Mouse (Mus musculus) kidney, adult 2 months (tissue): ENCODE measurements around the gene Fam24b. TPM values are rescaled to one million over a fixed set of nuclear protein-coding genes. Genes with fewer than 3 reads are reported as not detected.

Source experiments
- DNase-seq: peaks from one replicate; pipeline ENCODE4 v3.0.0; 2021
- H3K27ac ChIP-seq: fragments of 200-500 bp; 2 replicates; pipeline ENCODE4 v1.5.1; 2012; ENCODE audit warnings: low read depth, low read length, control low read depth, inconsistent platforms; ENCODE audit not compliant: insufficient read depth
- H3K27me3 ChIP-seq: fragments of 200-500 bp; replicated peaks from 2 replicates; pipeline ENCODE4 v1.6.1; 2012; ENCODE audit warnings: mild to moderate bottlenecking, moderate library complexity, low read length, inconsistent platforms; ENCODE audit not compliant: control insufficient read depth, insufficient read depth
- H3K36me3 ChIP-seq: fragments of 200-500 bp; 2 replicates; pipeline ENCODE4 v1.6.1; 2012; ENCODE audit warnings: mild to moderate bottlenecking, moderate library complexity, low read length, inconsistent platforms; ENCODE audit not compliant: control insufficient read depth, insufficient read depth
- H3K4me1 ChIP-seq: fragments of 200-500 bp; 2 replicates; pipeline ENCODE4 v1.6.1; 2011; ENCODE audit warnings: low read length; ENCODE audit not compliant: control insufficient read depth, insufficient read depth
- H3K4me3 ChIP-seq: fragments of 200-500 bp; 2 replicates; pipeline ENCODE4 v1.5.1; 2011; ENCODE audit warnings: mild to moderate bottlenecking, low read depth, low read length, control low read depth; ENCODE audit not compliant: insufficient read depth
- CTCF ChIP-seq: fragments of 200-500 bp; conservative IDR thresholded peaks from 2 replicates; pipeline ENCODE4 v1.5.1; 2011; ENCODE audit warnings: low read depth, mild to moderate bottlenecking, control low read depth, low read length, moderate library complexity, mixed read lengths; ENCODE audit not compliant: insufficient read depth, insufficient read length
- POLR2A ChIP-seq: fragments of 200-500 bp; IDR thresholded peaks from one replicate; pipeline ENCODE4 v1.6.1; 2011; ENCODE audit warnings: low read depth, low read length, control low read depth
- WGBS: fragments of 180-500 bp; shearing (Covaris S2); methylation state at CpG from one replicate; pipeline ENCODE4 v1.1.7; 2018; 5-methylcytosine and 5-hydroxymethylcytosine counted together
- polyA plus RNA-seq: library from polyadenylated mRNA; depleted of rRNA; stranded (reverse); fragments of >200 nt; gene quantifications from 2 replicates; pipeline ENCODE4 v1.2.3, GENCODE M21; 2012; rRNA removed

The Fam24b gene
- polyA plus RNA-seq, 1 experiment = not detected

DNA sequence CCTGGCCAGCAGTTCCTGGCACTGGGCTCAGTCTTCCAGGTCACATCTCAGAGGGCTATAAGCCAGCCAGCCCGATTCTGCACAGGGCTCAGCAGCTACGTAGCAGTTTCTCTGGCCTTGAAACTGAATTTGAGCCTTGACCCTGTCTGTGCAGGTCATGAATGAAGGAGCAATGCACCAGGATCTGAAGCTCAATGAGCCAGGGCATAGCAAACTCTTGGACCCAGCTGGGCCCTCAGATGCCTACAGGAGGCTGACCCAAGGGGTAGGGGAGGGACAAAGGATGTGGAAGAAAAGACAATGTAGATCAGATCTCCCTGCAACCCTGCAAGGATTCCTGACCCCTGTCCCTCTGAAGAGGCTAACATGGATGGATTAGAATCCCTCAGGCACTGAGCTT, 7.1 kb downstream of the Fam24b start, which contains the start of gene Cuzd1:
Gene Cuzd1, minus strand, starts transcription at position 101 of the 400 bp plus-strand sequence.
- no peak for DNase-seq
- Histone ChIP-seq H3K27ac (no peak within 1 kb of the TSS), H3K4me3 (no peak within 1 kb of the TSS), H3K36me3 (no peaks in the 10 kb centered on the region), H3K4me1 (no peaks in the 10 kb centered on the region), H3K27me3 (no peaks in the 10 kb centered on the region)
- WGBS = 50% methylated on average over 2 of the region's 2 CpGs
- TF ChIP-seq CTCF = no peak
- no peak for TF ChIP-seq POLR2A

DNA sequence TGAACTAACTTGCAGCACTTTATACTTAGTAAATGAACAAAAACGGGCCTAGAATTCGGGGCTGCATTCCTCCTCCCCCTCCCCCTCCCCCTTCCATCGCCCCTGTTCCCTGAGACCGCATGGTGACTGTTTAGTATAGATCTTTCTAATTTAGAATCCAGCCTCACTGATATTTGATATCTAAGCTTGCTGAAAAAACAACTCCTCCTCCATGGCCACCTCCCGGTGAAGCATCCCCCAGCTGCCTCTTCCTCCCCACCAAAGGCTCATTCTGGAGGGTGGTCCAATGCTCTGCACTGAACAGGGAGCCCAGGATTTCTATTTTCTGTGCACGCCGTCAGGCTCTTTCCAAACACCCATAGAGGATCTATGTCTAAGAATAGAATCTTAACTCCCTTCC, 11.0 kb downstream of the Fam24b start:
- DNase-seq = no peak
- no peaks in the 10 kb centered on the region for H3K36me3 ChIP-seq
- 30% methylated on average over 6 of the region's 7 CpGs for WGBS
- no peak overlapping the region for H3K27ac ChIP-seq
- TF ChIP-seq CTCF (no peak), POLR2A (no peak)
- H3K4me1 ChIP-seq = no peaks in the 10 kb centered on the region
- H3K27me3 ChIP-seq = no peaks in the 10 kb centered on the region; the same call in 1 of the 2 replicates
- no peak overlapping the region for H3K4me3 ChIP-seq

DNA sequence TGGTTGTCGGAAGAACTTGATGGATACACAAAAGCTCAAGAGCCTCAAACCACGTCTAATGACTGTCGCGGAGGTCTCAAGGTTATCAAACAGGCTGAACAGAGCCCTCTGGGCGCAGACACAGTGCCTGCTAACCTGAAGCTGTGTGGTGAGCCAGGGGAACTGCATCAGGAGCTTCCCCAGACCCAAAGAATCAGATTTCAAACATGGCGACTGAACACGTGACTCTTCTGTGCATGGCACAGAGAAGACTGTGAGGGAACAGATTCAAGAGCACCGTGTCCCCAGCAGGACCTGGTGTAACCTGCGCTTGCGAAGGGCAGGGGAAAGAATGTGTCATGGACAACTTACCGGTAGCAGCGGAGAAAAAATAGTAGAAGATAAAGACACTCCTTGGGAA, 11.7 kb downstream of the Fam24b start:
- DNase-seq = no peak
- Histone ChIP-seq H3K27me3 (no peaks in the 10 kb centered on the region; the same call in 1 of the 2 replicates), H3K4me1 (no peaks in the 10 kb centered on the region), H3K36me3 (no peaks in the 10 kb centered on the region), H3K27ac (no peak overlapping the region), H3K4me3 (no peak overlapping the region)
- no peak for TF ChIP-seq CTCF
- TF ChIP-seq POLR2A = no peak
- 77% methylated on average over 12 of the region's 12 CpGs for WGBS

DNA sequence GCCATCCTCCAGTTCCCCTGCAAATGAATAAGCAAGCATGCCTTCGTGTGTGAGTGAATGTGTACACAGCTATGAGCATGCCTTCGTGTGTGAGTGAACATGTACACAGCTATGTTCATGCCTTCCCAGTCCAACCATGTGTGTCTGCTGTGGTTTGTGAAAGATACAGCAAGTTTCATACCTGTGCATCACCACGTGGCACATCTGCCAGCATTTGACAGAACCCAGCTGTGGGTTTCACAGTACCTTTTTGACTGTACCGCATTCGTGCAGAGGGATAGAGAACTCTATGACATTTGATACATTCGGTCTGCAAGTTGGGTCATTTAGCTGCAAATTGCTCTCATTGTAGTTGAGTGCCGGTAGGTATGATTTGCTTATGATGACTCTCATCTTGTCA, 14.8 kb downstream of the Fam24b start:
- Histone ChIP-seq H3K27ac (no peak overlapping the region), H3K36me3 (no peaks in the 10 kb centered on the region), H3K27me3 (no peaks in the 10 kb centered on the region; the same call in 1 of the 2 replicates), H3K4me3 (no peak overlapping the region), H3K4me1 (no peaks in the 10 kb centered on the region)
- DNase-seq = no peak
- TF ChIP-seq CTCF (no peak), POLR2A (no peak)
- WGBS = 57% methylated on average over 7 of the region's 7 CpGs

DNA sequence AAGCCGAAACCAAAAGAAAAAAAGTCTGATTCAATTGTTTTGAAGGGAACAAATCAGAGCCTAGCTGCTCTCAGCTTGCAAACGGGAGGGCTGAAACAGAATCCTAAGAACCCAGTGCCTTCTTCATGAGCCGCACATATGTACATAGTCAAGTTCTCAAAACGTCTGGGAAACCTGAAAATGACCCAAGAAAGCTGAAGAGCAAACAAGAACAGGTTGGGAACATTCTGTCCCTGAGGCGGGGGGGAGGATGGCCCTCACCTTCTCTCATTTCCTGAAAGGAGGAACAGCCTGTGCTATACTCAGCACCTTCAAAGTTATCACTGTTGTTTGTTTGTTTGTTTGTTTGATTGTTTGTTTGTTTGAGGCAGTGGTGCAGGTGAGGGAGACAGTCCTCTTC, 22.6 kb downstream of the Fam24b start:
- H3K27ac ChIP-seq = no peak overlapping the region
- 66% methylated on average over 5 of the region's 5 CpGs for WGBS
- TF ChIP-seq CTCF (no peak), POLR2A (no peak)
- no peaks in the 10 kb centered on the region for H3K27me3 ChIP-seq
- no peak for DNase-seq
- no peak overlapping the region for H3K4me3 ChIP-seq
- no peaks in the 10 kb centered on the region for H3K4me1 ChIP-seq
- no peaks in the 10 kb centered on the region for H3K36me3 ChIP-seq

DNA sequence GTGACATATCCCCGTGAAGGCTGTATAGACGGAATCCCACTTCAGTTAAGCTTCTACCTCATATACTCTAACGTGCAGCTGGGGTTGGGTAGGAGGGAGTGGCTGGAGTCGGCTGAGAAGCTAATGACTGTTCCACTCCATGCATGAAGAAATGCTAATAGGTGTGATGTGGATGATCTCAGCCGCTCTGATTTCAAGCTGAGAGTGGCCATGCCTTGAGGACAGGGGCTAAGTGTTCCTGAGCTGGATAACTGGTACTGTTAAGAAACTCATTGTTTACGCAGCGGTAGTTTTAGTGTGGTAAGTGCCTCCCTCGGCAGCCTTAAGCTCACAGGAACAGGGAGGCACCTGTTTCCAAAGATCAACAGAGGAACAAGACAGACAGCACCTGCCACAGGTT, 26.0 kb downstream of the Fam24b start:
- H3K36me3 ChIP-seq = no peaks in the 10 kb centered on the region
- no peak for DNase-seq
- H3K4me1 ChIP-seq = no peaks in the 10 kb centered on the region
- 48% methylated on average over 8 of the region's 8 CpGs for WGBS
- no peak overlapping the region for H3K4me3 ChIP-seq
- no peak overlapping the region for H3K27ac ChIP-seq
- no peaks in the 10 kb centered on the region for H3K27me3 ChIP-seq
- TF ChIP-seq POLR2A (no peak), CTCF (no peak)

DNA sequence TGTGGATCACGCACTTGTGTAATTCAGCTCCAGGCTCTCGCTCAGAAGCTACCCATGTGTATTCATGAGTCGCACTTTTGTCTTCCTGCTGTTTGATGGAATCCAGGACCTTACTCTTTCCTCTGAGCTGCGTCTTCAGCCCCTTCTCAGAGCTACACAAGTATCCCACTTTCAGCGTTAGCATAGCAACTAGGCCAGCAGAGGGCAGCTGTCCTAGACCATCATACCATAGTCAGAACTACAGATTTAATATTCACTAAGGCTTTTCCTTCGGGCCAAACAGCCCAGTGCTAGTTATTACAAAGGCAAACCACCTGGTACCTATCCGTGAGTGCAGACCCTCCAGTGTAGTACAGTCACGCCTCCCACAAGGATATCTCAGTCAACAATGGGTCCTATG, 32.2 kb downstream of the Fam24b start:
- no peaks in the 10 kb centered on the region for H3K27me3 ChIP-seq
- H3K4me1 ChIP-seq = no peaks in the 10 kb centered on the region
- no peak overlapping the region for H3K4me3 ChIP-seq
- no peak for DNase-seq
- H3K36me3 ChIP-seq = no peaks in the 10 kb centered on the region
- TF ChIP-seq POLR2A (no peak), CTCF (no peak)
- 76% methylated on average over 8 of the region's 8 CpGs for WGBS
- H3K27ac ChIP-seq = no peak overlapping the region

Other genes starting within 250 kb of the Fam24b start
- gene 4933402N03Rik, start 183.2 kb downstream of the Fam24b start, polyA plus RNA-seq = not detected in 2 replicates
- not detected in 2 replicates for gene 5430419D17Rik, start 155.1 kb downstream of the Fam24b start, polyA plus RNA-seq
- 0.06 TPM in 1 of 2 replicates, not detected in the other for gene Cuzd1, start 7.2 kb downstream of the Fam24b start, polyA plus RNA-seq
- not detected in 2 replicates for gene Fam24a, start 4.3 kb upstream of the Fam24b start, polyA plus RNA-seq
- gene 2310057M21Rik, start 33.2 kb upstream of the Fam24b start, polyA plus RNA-seq = 5.7 and 6.0 TPM in 2 replicates
- 40.9 and 45.9 TPM in 2 replicates for gene Pstk, start 41.6 kb upstream of the Fam24b start, polyA plus RNA-seq
- 7.5 and 10.3 TPM in 2 replicates for gene Ikzf5, start 81.0 kb upstream of the Fam24b start, polyA plus RNA-seq
- gene Acadsb, start 81.1 kb upstream of the Fam24b start, polyA plus RNA-seq = 23.2 and 30.9 TPM in 2 replicates
- 0.23 and 0.29 TPM in 2 replicates for gene Hmx3, start 213.4 kb upstream of the Fam24b start, polyA plus RNA-seq
- 8.6 and 8.8 TPM in 2 replicates for gene Hmx2, start 219.3 kb upstream of the Fam24b start, polyA plus RNA-seq
- 50.4 and 51.2 TPM in 2 replicates for gene Bub3, start 230.7 kb upstream of the Fam24b start, polyA plus RNA-seq